Mouse (Mus musculus): ENCODE results near the gene Aldh2. TPM values are rescaled to one million over a fixed set of nuclear protein-coding genes. Genes with fewer than 3 reads are reported as not detected.

Gene Aldh2
- total and polyA plus RNA-seq, 2 experiments from 2014 or later, result 77.2 to 115 TPM

- Histone ChIP-seq H3K4me3 (ENCODE audit: low read depth, low read length) (no peak overlapping the region), H3K27ac (ENCODE audit: low read depth, low read length) (no peak overlapping the region), H3K4me2 (ENCODE audit: low read depth) (no peak overlapping the region), H3K9me3 (ENCODE audit: low read length) (no peaks in the 10 kb centered on the region), H3K36me3 (ENCODE audit: insufficient read depth) (peaks cover 29% of the 10 kb centered on the region), H3K4me1 (ENCODE audit: insufficient read depth) (no peaks in the 10 kb centered on the region), H3K9ac (no peak overlapping the region), H3K27me3 (ENCODE audit: insufficient read depth, low read length) (no peaks in the 10 kb centered on the region)
- DNase-seq (no peak), ATAC-seq (no peak)
- WGBS, result 96% methylated on average over 9 of the region's 9 CpGs
- no peak for TF ChIP-seq CTCF (IDR thresholded peaks at IDR 0.05; ENCODE audit: low read depth)
Observed at GRCm38 (mm10) chr5:121518983-121519382, 74.6 kb downstream of the Aldh2 start.

Other genes starting within 250 kb of the Aldh2 start
- 131 and 141 TPM in 2 replicates for gene Trafd1, start 208.2 kb downstream of the Aldh2 start, total RNA-seq (2014; rRNA removed)
- 123 and 124 TPM in 2 replicates for gene Trafd1, start 208.2 kb downstream of the Aldh2 start, polyA plus RNA-seq (2015; fragmentation: Nextera tagmentation; extraction: Ambion mirVana)
- 39.4 and 45.9 TPM in 2 replicates for gene Naa25, start 195.9 kb downstream of the Aldh2 start, total RNA-seq (2014; rRNA removed)
- gene Naa25, start 195.9 kb downstream of the Aldh2 start, polyA plus RNA-seq (2015; fragmentation: Nextera tagmentation; extraction: Ambion mirVana), result 33.7 and 44.1 TPM in 2 replicates
- gene Tmem116, start 141.9 kb downstream of the Aldh2 start, total RNA-seq (2014; rRNA removed), result 0.24 and 0.54 TPM in 2 replicates
- gene Tmem116, start 141.9 kb downstream of the Aldh2 start, polyA plus RNA-seq (2015; fragmentation: Nextera tagmentation; extraction: Ambion mirVana), result 2.2 and 2.7 TPM in 2 replicates
- 123 and 141 TPM in 2 replicates for gene Erp29, start 141.3 kb downstream of the Aldh2 start, total RNA-seq (2014; rRNA removed)
- gene Erp29, start 141.3 kb downstream of the Aldh2 start, polyA plus RNA-seq (2015; fragmentation: Nextera tagmentation; extraction: Ambion mirVana), result 185 and 187 TPM in 2 replicates
- not detected in 2 replicates for gene Adam1b, start 90.4 kb downstream of the Aldh2 start, total RNA-seq (2014; rRNA removed)
- not detected in 2 replicates for gene Adam1b, start 90.4 kb downstream of the Aldh2 start, polyA plus RNA-seq (2015; fragmentation: Nextera tagmentation; extraction: Ambion mirVana)
- gene Adam1a, start 48.3 kb downstream of the Aldh2 start, total RNA-seq (2014; rRNA removed), result 16.2 and 20.1 TPM in 2 replicates
- gene Adam1a, start 48.3 kb downstream of the Aldh2 start, polyA plus RNA-seq (2015; fragmentation: Nextera tagmentation; extraction: Ambion mirVana), result 0.55 and 1.3 TPM in 2 replicates
- gene Gm42878, start 48.3 kb downstream of the Aldh2 start, total RNA-seq (2014; rRNA removed), result 0.24 and 0.31 TPM in 2 replicates
- gene Gm42878, start 48.3 kb downstream of the Aldh2 start, polyA plus RNA-seq (2015; fragmentation: Nextera tagmentation; extraction: Ambion mirVana), result 0.43 TPM in 1 of 2 replicates, not detected in the other
- 83.1 and 99.3 TPM in 2 replicates for gene Mapkapk5, start 47.9 kb downstream of the Aldh2 start, total RNA-seq (2014; rRNA removed)
- 47.5 and 50.1 TPM in 2 replicates for gene Mapkapk5, start 47.9 kb downstream of the Aldh2 start, polyA plus RNA-seq (2015; fragmentation: Nextera tagmentation; extraction: Ambion mirVana)
- 1.4 and 2.1 TPM in 2 replicates for gene Acad12, start 25.1 kb upstream of the Aldh2 start, total RNA-seq (2014; rRNA removed)
- 0.96 and 1.2 TPM in 2 replicates for gene Acad12, start 25.1 kb upstream of the Aldh2 start, polyA plus RNA-seq (2015; fragmentation: Nextera tagmentation; extraction: Ambion mirVana)
- gene Acad10, start 66.7 kb upstream of the Aldh2 start, total RNA-seq (2014; rRNA removed), result 2.7 and 3.0 TPM in 2 replicates
- 0.59 and 1.1 TPM in 2 replicates for gene Acad10, start 66.7 kb upstream of the Aldh2 start, polyA plus RNA-seq (2015; fragmentation: Nextera tagmentation; extraction: Ambion mirVana)
- gene Brap, start 66.7 kb upstream of the Aldh2 start, total RNA-seq (2014; rRNA removed), result 51.5 and 56.0 TPM in 2 replicates
- gene Brap, start 66.7 kb upstream of the Aldh2 start, polyA plus RNA-seq (2015; fragmentation: Nextera tagmentation; extraction: Ambion mirVana), result 42.7 and 46.6 TPM in 2 replicates
- 80.3 and 80.6 TPM in 2 replicates for gene Atxn2, start 117.5 kb upstream of the Aldh2 start, total RNA-seq (2014; rRNA removed)
- gene Atxn2, start 117.5 kb upstream of the Aldh2 start, polyA plus RNA-seq (2015; fragmentation: Nextera tagmentation; extraction: Ambion mirVana), result 71.3 and 92.3 TPM in 2 replicates
- gene Sh2b3, start 243.8 kb upstream of the Aldh2 start, total RNA-seq (2014; rRNA removed), result 11.7 and 14.1 TPM in 2 replicates
- gene Sh2b3, start 243.8 kb upstream of the Aldh2 start, polyA plus RNA-seq (2015; fragmentation: Nextera tagmentation; extraction: Ambion mirVana), result 4.6 and 6.2 TPM in 2 replicates

Data from forebrain, postnatal 0 days (tissue).